Mouse (Mus musculus) kidney, adult 2 months (tissue): Measurements from ENCODE around the gene Glrp1.

ENCODE experiments used
- CTCF ChIP-seq: fragments of 200-500 bp; conservative IDR thresholded peaks from 2 replicates; pipeline ENCODE4 v1.5.1; 2011; ENCODE audit warnings: low read depth, mild to moderate bottlenecking, control low read depth, low read length, moderate library complexity, mixed read lengths; ENCODE audit not compliant: insufficient read depth, insufficient read length
- POLR2A ChIP-seq: fragments of 200-500 bp; IDR thresholded peaks from one replicate; pipeline ENCODE4 v1.6.1; 2011; ENCODE audit warnings: low read depth, low read length, control low read depth

DNA sequence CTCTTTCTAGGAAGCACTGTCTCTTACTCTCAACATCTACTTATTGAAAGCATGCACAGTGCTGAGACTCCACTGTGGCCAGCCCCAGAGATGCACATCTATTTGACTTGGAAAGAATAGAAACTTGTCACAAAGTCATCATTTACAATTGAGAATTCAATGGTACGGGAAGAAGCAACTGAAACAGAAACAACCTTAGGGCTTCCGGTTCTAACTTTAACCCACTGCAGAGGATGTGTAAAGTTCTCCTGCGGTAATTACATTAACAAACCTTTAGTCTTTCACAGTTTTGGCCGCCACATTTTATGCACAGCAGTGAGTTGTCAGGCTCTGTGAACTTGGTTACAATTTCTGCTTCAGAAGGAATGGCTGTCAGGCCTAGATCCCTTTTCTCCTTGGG is 59.2 kb downstream of the Glrp1 start:
- TF ChIP-seq POLR2A (no peak), CTCF (no peak)
